Mouse (Mus musculus) retina, adult 2 months (tissue): ENCODE measurements around the gene Eef1akmt2.

Experiments used
- DNase-seq: peaks from one replicate; pipeline ENCODE4 v3.0.0-alpha.2; 2012; ENCODE audit warnings: low read depth, low spot score

Eef1akmt2 gene

DNA sequence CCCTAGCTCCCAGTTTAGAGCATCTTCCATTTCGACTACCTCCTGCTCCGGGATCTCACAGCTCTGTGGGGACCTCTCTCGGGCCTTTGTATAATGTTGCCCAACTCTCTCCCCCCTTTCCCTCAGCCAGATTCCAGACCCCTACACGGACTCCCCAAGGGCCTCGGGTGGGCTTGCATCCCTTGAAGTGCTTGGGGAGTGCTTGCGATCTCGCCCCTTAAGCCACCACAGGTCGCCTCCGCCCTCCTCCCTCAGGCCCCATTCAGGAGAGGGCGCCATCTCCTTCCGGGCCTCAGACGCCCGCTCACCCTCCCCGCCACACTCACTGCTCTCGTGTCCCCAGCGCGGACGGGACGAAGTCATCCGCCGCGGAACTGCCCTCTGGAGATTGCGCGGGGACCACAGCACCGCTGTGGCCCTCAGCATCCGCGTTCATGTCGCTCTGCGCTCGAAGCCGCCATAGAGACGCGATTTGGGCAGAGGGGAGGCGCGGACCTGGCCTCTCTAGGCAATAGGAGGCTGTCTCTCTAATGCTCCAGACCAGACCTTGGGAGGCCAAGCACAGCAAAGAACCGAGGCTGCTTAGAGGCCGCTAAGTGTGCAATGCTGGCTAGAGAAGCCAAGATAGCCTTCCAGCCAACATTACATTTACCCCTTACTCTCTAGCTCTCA lies at the start of gene Eef1akmt2:
Eef1akmt2 (minus strand) TSS at position 501 of the 672 bp plus-strand sequence.
- peak; percentile 72 for DNase-seq

DNA sequence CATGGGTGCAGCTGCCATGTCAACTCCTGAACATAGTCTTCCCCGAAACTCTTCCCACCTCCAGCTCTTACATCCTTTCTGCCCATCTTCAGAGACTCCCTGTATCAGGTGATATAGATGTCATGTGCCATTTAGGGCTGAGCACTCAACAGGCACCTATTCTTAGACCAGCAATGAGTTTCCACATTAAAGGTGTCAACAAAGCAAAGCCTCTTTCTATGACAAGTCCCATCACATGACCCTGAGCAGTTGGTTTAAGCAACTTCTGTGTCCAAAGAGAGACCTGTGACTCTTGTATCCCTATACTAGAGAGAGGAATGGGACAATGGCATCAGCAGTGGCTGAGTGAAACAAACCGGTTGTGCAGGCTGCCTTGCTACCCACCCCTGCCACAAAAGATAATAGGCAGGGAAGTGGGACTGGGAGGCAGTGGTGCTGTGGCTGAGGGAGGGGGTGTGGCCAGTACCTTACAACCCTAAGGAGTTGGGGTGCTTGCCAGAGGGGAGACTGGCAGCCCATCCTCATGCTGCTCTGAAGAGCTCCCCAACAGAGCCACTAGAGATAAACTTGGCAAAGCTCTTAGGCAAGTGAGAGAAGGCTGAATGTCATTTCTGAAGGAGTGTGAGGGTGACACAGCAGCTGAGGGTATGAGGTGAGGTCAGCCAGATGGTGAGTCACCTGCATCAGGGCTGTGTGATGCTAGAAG lies 48.5 kb upstream of the Eef1akmt2 start:
- no peak for DNase-seq

- no peak for DNase-seq
These were observed 45.8 kb upstream of the Eef1akmt2 start for GRCm38 (mm10) chr7:132898234-132898633.

- DNase-seq = no peak
These were observed 44.8 kb upstream of the Eef1akmt2 start for GRCm38 (mm10) chr7:132897258-132897657.

DNA sequence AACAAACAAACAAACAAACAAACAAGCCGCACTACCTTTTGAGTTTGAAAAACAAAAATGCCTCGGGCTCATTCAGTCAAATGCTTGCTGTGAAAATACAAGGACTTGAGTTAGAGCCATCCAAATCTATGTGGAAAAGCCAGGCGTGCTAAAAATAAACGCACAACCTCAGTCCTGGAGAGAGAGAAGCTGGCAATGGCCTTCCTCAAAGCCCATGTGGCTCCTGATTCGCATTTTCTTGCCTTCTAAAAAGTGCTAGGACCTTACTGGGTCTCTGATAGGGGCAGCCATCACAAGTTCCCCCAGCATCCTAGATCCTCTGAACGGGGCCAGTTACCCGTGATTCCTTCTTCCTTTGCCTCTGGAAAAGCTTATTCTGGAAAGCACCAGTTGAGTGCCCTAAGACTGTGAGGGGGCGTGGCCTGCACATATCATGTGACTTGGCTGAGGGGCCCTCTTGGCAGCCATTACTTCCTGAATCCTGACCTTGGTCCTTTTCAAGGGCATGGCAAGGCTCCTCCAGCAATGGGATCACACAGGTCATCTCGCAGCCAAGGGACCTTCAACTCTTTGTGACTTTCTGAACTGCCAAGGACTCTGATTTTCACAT lies 43.8 kb upstream of the Eef1akmt2 start:
- no peak for DNase-seq

- DNase-seq = no peak
These were observed 42.5 kb upstream of the Eef1akmt2 start for GRCm38 (mm10) chr7:132894841-132895555.

DNA sequence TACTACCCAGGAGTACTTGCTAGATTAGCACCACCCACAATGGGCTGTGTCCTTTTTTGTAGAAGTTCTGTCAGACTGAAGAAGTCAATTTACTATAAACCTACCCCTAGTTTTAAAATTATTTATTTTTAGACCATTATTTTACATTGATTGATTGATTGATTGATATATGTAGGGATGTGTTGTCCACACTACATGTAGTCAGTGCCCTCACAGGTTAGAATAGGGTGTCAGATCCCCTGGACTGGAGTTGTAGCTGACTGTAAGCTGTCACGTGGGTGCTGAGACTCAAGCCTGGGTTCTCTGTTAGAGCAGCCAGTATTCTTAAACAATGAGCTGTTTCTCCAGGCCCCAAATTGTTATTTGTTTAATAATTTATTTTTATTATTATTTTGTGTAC lies 40.9 kb upstream of the Eef1akmt2 start:
- DNase-seq = no peak

DNA sequence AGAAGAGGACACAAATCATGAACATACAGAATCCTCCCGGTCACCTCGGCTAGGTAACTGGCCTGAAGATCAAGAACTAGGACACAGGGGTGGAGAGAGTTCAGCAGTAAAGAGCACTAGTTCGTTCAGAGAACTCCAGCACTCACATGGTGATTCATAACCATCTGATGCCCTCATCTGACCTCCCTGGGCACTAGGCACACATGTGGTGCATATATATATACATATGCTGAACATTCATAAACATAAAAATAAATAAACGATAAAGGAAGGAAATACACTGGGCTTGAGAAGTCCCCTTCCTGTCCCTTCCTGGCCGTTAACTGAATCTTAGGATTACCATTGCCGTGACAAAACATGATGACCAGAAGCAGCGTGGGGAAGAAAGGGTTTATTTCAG lies 40.3 kb upstream of the Eef1akmt2 start:
- no peak for DNase-seq

GRCm38 (mm10) chr7:132892311-132892661 lies 39.8 kb upstream of the Eef1akmt2 start:
- no peak for DNase-seq

GRCm38 (mm10) chr7:132891561-132892310 lies 39.3 kb upstream of the Eef1akmt2 start:
- DNase-seq = no peak

DNA sequence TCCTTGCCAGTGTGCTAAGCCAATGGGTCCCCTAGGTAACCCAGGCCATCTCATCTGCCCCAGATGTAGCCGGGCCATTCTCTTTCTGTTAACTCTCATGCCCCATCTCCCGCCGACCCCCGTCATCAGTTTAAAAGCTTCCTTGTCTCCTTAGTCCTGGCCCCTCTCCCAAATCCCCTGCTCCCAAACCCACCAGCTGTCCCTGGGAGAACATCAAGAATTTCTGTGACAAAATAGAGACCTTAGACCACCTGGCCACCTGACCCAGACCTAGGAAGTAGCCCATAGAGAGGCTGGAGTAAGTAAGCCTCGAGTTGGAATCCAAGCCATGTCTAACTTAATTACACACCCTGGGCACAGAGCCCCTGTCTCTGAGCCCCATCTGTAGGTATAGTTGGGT lies 37.7 kb upstream of the Eef1akmt2 start:
- no peak for DNase-seq

- DNase-seq = peak; percentile 53
These were observed 37.2 kb upstream of the Eef1akmt2 start for GRCm38 (mm10) chr7:132889691-132890090.

GRCm38 (mm10) chr7:132888518-132889249 lies 36.2 kb upstream of the Eef1akmt2 start:
- no peak for DNase-seq

- no peak for DNase-seq
These were observed 35.6 kb upstream of the Eef1akmt2 start for GRCm38 (mm10) chr7:132888052-132888451.

- no peak for DNase-seq
These were observed 34.7 kb upstream of the Eef1akmt2 start for GRCm38 (mm10) chr7:132887019-132887804.

- no peak for DNase-seq
These were observed 31.6 kb upstream of the Eef1akmt2 start for GRCm38 (mm10) chr7:132884031-132884430.

DNA sequence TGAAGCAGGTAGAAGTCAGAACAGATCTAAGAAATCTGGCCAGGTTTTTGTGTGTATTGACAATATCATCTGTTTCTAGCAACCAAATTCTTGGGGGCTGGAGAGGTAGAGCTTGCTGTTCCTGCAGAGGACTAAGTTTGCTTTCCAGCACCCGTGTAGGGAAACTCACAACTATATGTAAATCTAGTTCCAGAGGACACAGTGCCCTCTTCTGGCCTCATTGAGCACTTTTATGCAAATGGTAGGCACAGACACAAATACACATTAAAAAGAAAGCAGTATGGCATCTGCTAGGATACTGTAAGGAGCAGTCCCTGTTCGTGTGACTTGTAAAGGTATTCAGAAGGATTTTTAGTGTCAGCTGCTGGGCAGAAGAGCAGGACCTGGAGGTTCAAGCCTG lies 29.9 kb upstream of the Eef1akmt2 start:
- DNase-seq = no peak

DNA sequence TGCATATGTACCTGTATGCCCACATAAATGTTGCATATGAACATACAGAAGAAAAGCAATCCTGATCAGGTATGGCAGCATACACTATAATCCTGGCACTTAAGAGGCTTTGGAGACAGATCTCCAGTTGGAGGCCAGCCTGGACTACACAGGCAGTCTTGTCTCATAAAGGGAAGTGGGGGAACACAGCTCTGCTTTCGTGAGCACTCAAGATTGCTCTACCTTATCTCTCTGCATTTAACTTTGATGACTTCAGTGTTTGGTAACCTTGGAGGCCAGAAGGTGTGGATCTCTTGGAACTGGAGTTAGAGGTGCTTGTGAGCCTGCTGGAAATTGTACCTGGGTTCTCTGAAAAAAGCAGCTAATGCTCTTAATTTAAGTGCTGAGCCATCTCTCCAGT lies 27.8 kb upstream of the Eef1akmt2 start:
- no peak for DNase-seq

- no peak for DNase-seq
These were observed 23.1 kb upstream of the Eef1akmt2 start for GRCm38 (mm10) chr7:132875391-132876086.
